Mouse (Mus musculus) olfactory bulb, adult 2 months (tissue): Measurements from ENCODE around the gene Ndp.

Source experiments
- CTCF ChIP-seq: fragments of 200-500 bp; IDR thresholded peaks from 2 replicates; pipeline ENCODE4 v1.5.1; 2012; ENCODE audit warnings: low read depth, mild to moderate bottlenecking, low read length, moderate library complexity; ENCODE audit not compliant: insufficient read depth
- POLR2A ChIP-seq: fragments of 200-500 bp; IDR thresholded peaks from 2 replicates; pipeline ENCODE4 v1.6.1; 2012; ENCODE audit warnings: mild to moderate bottlenecking, low read depth, low read length, moderate library complexity; ENCODE audit not compliant: insufficient read depth

DNA sequence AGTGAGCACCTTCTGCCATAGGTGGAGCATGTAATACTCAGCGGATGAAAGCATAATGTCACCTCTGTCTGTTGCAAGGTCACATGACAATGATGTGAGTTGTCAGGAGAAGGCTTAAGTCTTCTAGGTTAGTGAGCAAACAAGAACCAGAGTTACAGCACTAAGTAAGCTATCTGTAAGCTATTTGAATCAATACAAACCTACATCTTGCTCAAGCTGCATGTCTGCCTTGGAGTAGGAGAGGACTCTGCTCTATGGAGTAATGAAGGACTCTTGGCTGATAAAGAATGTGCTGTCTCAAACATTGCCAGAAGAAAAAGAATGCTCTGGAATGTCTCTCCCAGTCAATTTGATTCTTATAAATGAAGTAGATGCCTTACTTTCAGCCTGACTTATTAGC, 74.3 kb downstream of the Ndp start:
- no peak for TF ChIP-seq POLR2A
- TF ChIP-seq CTCF: no peak
